Mouse (Mus musculus): ENCODE measurements around the gene Pltp. TPM values are rescaled to one million over a fixed set of nuclear protein-coding genes. Genes with fewer than 3 reads are reported as not detected.

Gene Pltp
- polyA plus RNA-seq, 1 experiment from 2014 or later, result 538 TPM

DNA sequence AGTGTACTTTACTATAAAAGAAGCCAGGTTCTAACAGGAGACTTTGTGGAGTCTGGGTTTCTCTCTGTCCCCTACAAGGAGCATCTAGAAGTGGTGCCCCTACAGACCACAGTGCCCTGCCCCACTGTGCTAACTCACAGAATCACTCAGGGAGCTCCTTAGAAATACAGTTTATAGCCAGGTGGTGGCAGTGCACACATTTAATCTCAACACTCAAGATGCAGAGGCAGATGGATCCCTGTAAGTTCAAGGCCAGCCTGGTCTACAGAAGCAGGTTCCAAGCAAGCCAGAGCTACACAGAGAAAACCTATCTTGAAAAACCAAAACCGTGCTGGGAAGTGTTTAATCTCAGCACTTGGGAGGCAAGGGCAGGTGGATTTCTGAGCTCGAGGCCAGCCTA is 63.7 kb downstream of the Pltp start:
- peaks cover 50% of the 10 kb centered on the region for H3K36me3 ChIP-seq (ENCODE audit: inconsistent target)
- H3K79me2 ChIP-seq (ENCODE audit: inconsistent target), result no peaks in the 10 kb centered on the region
- no peak overlapping the region for H3K4me3 ChIP-seq (ENCODE audit: inconsistent target)
- no peak overlapping the region for H3K27ac ChIP-seq
- WGBS (ENCODE audit: missing documents), result 75% methylated on average over 1 of the region's 2 CpGs

DNA sequence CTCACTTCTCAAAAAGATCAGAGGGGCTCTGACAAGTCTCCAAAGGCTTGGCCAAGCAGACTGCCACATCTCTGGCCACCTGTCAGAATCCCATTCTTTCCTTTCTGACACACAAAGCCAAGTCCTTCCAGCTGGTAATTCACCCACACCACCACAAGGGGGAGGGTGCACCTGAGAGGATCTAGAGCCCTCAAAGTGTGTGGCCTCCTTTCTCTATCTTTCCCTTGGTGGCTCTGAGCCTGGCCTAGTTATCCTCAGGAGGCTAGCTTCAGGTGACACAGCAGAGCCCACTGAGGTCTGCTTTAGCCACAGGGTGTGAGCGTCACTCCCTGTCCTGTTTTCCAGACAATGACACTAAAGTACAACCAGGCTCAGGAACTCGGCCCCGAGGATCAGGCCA is 64.3 kb downstream of the Pltp start:
- Histone ChIP-seq H3K79me2 (ENCODE audit: inconsistent target) (no peaks in the 10 kb centered on the region), H3K27ac (no peak overlapping the region), H3K36me3 (ENCODE audit: inconsistent target) (peaks cover 54% of the 10 kb centered on the region), H3K4me3 (ENCODE audit: inconsistent target) (no peak overlapping the region)
- 93% methylated on average over 3 of the region's 3 CpGs for WGBS (ENCODE audit: missing documents)

DNA sequence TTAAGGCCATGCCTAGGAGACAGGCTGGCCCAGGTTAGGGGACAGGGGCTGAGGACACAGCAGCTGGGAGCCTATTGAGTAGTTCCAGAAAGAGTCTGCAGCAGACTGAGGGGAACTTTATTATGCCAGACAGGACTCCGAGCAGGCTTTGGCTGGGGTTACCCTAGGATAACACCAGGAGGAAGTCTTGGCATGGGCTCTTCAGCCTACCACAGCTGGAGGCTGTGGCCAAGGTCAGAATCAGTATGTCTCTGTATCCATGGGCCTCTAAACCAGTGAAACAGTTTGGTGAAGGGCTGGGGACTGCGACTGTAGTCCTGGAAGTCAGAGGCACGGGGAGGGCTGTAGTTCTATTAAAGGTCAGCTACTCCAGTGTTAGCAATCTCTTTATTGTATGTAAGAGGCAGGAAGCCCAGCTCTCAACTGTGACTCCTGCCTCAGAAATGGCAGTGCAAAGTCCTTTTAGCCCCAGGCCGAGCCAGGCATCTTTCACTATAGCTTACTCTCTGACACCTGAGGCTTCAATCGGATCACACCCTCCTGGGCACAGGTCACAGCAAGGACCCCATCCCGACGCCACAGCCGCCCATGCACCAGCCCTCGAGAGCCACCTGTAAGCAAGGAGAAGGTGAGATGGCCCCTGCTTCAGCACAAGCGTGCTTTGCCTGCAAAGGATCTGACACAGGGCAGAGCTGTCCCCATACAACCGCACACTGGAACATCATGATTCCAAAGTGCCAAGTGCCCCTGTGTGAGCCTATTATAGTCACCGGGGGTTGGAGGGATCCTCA is 64.9 kb downstream of the Pltp start:
- no peak overlapping the region for H3K27ac ChIP-seq
- no peak overlapping the region for H3K4me3 ChIP-seq (ENCODE audit: inconsistent target)
- WGBS (ENCODE audit: missing documents), result 95% methylated on average over 12 of the region's 12 CpGs
- H3K79me2 ChIP-seq (ENCODE audit: inconsistent target), result no peaks in the 10 kb centered on the region
- peaks cover 52% of the 10 kb centered on the region for H3K36me3 ChIP-seq (ENCODE audit: inconsistent target)

DNA sequence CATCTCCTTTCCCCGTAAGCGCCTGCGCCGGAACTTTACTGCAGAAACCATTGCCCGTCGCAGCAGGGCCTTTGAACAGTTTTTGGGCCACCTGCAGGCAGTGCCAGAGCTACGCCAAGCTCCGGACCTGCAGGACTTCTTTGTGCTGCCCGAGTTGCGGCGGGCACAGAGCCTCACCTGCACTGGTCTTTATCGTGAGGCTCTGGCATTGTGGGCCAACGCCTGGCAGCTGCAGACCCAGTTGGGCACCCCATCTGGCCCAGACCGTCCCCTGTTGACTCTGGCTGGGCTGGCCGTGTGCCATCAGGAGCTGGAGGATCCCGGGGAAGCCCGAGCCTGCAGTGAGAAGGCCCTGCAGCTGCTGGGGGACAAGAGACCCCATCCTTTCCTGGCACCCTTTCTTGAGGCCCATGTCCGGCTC is 65.7 kb downstream of the Pltp start:
- Histone ChIP-seq H3K79me2 (ENCODE audit: inconsistent target) (no peaks in the 10 kb centered on the region), H3K36me3 (ENCODE audit: inconsistent target) (peaks cover 49% of the 10 kb centered on the region), H3K27ac (no peak overlapping the region), H3K4me3 (ENCODE audit: inconsistent target) (no peak overlapping the region)
- WGBS (ENCODE audit: missing documents), result 92% methylated on average over 18 of the region's 18 CpGs

DNA sequence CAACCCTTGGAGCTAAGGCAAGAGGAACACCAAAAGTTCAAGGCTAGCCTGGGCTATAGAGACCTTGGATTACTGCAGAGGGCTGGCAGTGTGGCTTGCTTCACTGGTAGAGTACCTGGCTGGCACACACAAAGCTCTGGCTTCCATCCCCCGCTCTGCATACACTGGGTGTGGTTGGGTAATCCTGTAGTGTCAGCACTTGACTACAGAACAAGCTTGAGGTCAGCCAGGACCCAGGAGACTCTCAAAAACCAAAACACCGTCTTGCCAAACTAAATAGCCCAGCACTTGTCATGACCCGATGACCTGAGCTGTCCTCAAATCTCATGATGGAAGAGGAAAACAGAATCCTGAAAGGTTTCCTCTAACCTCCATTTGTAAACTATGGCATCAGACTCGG is 67.1 kb downstream of the Pltp start:
- Histone ChIP-seq H3K4me3 (ENCODE audit: inconsistent target) (no peak overlapping the region), H3K36me3 (ENCODE audit: inconsistent target) (peaks cover 35% of the 10 kb centered on the region), H3K27ac (no peak overlapping the region), H3K79me2 (ENCODE audit: inconsistent target) (no peaks in the 10 kb centered on the region)
- WGBS (ENCODE audit: missing documents), result 94% methylated on average over 4 of the region's 4 CpGs

Other genes starting within 250 kb of the Pltp start
- gene Wfdc6b, start 244.2 kb downstream of the Pltp start, polyA plus RNA-seq (2018), result not detected in 3 replicates
- gene Wfdc8, start 244.1 kb downstream of the Pltp start, polyA plus RNA-seq (2018), result not detected in 3 replicates
- gene Wfdc16, start 218.9 kb downstream of the Pltp start, polyA plus RNA-seq (2018), result not detected in 3 replicates
- not detected in 3 replicates for gene Wfdc10, start 201.7 kb downstream of the Pltp start, polyA plus RNA-seq (2018)
- gene Wfdc9, start 201.1 kb downstream of the Pltp start, polyA plus RNA-seq (2018), result not detected in 3 replicates
- gene Wfdc11, start 183.6 kb downstream of the Pltp start, polyA plus RNA-seq (2018), result not detected in 3 replicates
- not detected in 3 replicates for gene Wfdc13, start 172.6 kb downstream of the Pltp start, polyA plus RNA-seq (2018)
- gene Spint4, start 159.2 kb downstream of the Pltp start, polyA plus RNA-seq (2018), result not detected in 3 replicates
- not detected in 3 replicates for gene Spint5, start 142.4 kb downstream of the Pltp start, polyA plus RNA-seq (2018)
- gene Wfdc3, start 111.8 kb downstream of the Pltp start, polyA plus RNA-seq (2018), result not detected in 3 replicates
- gene Dnttip1, start 111.7 kb downstream of the Pltp start, polyA plus RNA-seq (2018), result 20.7 to 27.5 TPM (median 21.6 TPM) in 3 replicates
- 1.7 to 21.7 TPM (median 12.8 TPM) in 3 replicates for gene Ube2c, start 87.8 kb downstream of the Pltp start, polyA plus RNA-seq (2018)
- gene Tnnc2, start 77.7 kb downstream of the Pltp start, polyA plus RNA-seq (2018), result not detected in 3 replicates
- 7.1 to 8.5 TPM (median 7.3 TPM) in 3 replicates for gene Snx21, start 71.9 kb downstream of the Pltp start, polyA plus RNA-seq (2018)
- 9.7 to 17.7 TPM (median 17.1 TPM) in 3 replicates for gene Acot8, start 52.8 kb downstream of the Pltp start, polyA plus RNA-seq (2018)
- 3.3 to 3.6 TPM (median 3.4 TPM) in 3 replicates for gene Zswim3, start 52.6 kb downstream of the Pltp start, polyA plus RNA-seq (2018)
- 4.8 to 5.4 TPM (median 5.2 TPM) in 3 replicates for gene Zswim1, start 35.0 kb downstream of the Pltp start, polyA plus RNA-seq (2018)
- 0.80 TPM in 1 of 3 replicates, not detected in the others for gene Spata25, start 29.2 kb downstream of the Pltp start, polyA plus RNA-seq (2018)
- gene Ctsa, start 24.8 kb downstream of the Pltp start, polyA plus RNA-seq (2018), result 1,416 to 1,739 TPM (median 1,652 TPM) in 3 replicates
- gene Neurl2, start 24.3 kb downstream of the Pltp start, polyA plus RNA-seq (2018), result 3.9 to 17.8 TPM (median 7.7 TPM) in 3 replicates
- 14.5 to 26.1 TPM (median 19.1 TPM) in 3 replicates for gene Pcif1, start 21.6 kb upstream of the Pltp start, polyA plus RNA-seq (2018)
- 6.8 to 9.1 TPM (median 7.0 TPM) in 3 replicates for gene Zfp335, start 54.0 kb upstream of the Pltp start, polyA plus RNA-seq (2018)
- 0.22 to 2.2 TPM (median 0.77 TPM) in 3 replicates for gene Mmp9, start 83.1 kb upstream of the Pltp start, polyA plus RNA-seq (2018)
- gene Slc12a5, start 103.1 kb upstream of the Pltp start, polyA plus RNA-seq (2018), result not detected in 3 replicates
- 20.5 to 27.6 TPM (median 25.1 TPM) in 3 replicates for gene Ncoa5, start 177.2 kb upstream of the Pltp start, polyA plus RNA-seq (2018)
- 6.5 to 14.8 TPM (median 7.5 TPM) in 3 replicates for gene Cd40, start 197.9 kb upstream of the Pltp start, polyA plus RNA-seq (2018)
- gene 1700025C18Rik, start 233.0 kb upstream of the Pltp start, polyA plus RNA-seq (2018), result not detected in 3 replicates

Data from macrophage (primary cell).